Mouse (Mus musculus) granulocyte monocyte progenitor cell, adult 5-6 weeks (primary cell): Measurements from ENCODE around the gene Camk1. TPM values are rescaled to one million over a fixed set of nuclear protein-coding genes. Genes with fewer than 3 reads are reported as not detected.
"Not testable (repeated sequence)": the region's sequence is repeated elsewhere in the genome, so short reads cannot be mapped to it uniquely, and the experiment has no call there.

Source experiments
- ATAC-seq: replicated peaks from 2 replicates; pipeline ENCODE4 v1.8.0; 2016; ENCODE audit warnings: mild to moderate bottlenecking, moderate TSS enrichment, inconsistent platforms; ENCODE audit not compliant: poor library complexity, severe bottlenecking
- total RNA-seq, 2 experiments: library from RNA; stranded (forward) in 1 of 2; stranded (reverse) in 1 of 2; fragments of 200-712, 200-1000 nt in 1 of 2; fragments of >200 nt in 1 of 2; fragmentation: Nextera tagmentation in 1 of 2; gene quantifications; 2 replicates each; pipeline ENCODE4 v1.2.3; 2014 to 2017

Camk1 gene
- total RNA-seq, 2 experiments from 2014 or later, result 17.2 to 18.7 TPM

- ATAC-seq, result no peak
Measured at GRCm38 (mm10) chr6:113362241-113362640, 18.5 kb upstream of the Camk1 start.

DNA sequence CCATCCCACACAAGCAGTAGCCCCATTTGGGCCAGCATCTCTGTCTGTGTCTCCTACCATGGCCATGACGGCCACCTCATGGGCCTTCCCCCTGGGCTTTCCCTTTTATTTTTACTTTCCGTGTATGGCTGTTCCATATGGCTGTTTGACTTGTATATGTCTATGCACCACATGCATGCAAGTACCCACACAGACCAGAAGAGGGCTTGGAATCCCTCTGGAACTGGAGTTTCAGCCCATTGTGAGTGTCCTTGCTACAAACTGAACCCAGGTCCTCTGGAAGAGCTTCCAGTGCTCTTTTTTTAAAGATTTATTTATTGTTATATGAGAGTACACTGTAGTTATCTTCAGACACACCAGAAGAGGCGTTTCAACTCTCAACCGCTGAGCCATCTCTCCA, 17.7 kb upstream of the Camk1 start:
- ATAC-seq, result no peak

GRCm38 (mm10) chr6:113353696-113354095, 9.9 kb upstream of the Camk1 start:
- no peak for ATAC-seq

DNA sequence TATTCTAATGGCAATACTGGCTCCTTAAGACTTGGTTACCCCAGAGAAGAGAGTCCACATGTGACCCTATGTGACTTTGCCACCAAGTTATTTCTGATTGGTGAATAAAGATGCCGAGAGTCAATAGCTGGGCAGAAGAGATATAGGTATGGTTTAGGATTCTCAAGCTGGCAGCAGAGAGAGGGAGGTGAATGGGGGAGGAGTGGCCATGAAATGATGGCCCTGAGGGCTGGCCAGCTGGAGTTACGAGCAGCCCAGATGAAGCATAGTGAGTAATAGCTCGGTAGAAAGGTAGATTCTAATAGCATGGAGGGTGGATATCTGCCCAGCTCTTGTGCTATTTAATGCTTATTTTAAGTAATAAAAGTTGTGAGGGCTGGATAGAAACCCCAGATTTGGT, 9.0 kb upstream of the Camk1 start:
- ATAC-seq, result no peak

DNA sequence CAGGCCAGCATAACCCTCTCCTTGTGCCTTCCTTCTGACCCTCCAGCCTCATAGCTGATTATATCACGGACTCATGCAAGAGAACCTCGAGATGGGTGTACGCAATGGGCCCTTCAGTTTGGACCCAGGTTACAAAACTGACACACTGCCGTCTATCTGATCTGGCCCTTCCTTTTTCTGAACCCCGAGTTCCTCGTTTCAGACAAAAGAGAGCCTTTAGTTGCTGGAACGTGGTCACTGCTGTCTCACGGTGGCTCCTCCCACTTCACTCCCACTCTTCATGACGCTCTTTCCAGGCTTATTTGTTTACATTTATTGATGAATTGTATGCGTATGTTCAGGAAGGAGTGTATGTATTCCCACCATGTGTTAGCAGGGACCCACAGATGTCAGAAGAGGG, 7.9 kb upstream of the Camk1 start:
- peak; percentile 95 for ATAC-seq

GRCm38 (mm10) chr6:113351161-113351560, 7.4 kb upstream of the Camk1 start:
- ATAC-seq, result no peak

DNA sequence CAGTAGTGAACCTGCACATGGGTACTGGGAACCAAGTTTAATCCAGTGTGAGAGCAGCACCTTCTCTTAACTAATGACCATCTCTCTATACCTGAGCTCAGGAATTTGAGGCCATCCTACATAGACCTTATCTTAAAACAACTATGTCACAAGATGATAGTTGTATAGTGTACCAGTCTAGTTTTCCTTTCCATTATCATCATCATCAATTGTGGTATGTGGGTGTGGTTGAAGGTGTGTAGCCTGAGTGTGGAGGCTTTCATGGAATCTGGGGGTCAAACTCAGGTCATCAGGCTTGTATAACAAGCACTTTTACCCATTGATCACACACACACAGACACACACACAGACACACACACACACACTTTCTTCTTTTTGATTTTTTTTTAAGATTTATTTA, 6.8 kb upstream of the Camk1 start:
- ATAC-seq, result no peak

GRCm38 (mm10) chr6:113346897-113347296, 3.1 kb upstream of the Camk1 start:
- ATAC-seq, result no peak

DNA sequence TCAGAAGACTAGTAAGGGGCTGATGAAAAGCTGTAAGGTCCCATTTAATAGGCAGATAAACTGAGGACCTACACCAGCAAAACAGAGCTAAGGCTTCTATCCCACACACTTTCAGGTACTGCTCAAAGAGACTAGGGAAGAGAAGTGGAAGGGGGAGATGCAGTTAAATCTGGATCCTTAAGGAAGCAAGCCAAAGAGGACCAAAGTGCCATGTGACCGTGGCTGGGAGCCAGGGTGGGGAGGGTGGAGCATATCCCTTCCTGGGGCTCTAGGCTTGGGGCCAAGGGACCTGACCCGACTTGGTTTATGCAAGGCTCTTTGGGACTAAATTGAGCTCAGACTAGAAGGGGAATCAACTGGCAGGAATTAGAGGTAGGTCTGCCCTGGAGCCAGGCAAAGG, 537 bp upstream of the Camk1 start:
- ATAC-seq, result no peak

DNA sequence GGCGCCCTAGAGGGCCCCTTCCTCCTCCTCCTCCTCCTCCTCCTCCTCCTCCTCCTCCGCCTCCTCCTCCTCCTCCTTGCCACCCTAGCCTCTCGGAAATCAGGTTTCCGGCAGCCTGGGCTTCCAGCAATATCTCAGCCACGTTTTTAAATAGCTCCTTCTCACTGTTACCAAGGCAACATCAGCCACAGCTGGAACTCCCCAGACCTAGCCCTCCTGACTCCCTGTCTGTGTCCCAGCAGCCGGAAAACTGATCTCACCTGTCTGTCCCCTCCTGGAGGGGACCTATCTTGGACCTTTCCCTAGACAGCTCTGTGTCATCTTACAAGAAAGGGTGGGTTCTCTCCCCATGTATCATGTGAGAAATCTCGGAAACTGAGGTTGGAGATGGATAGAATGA, 1.5 kb downstream of the Camk1 start:
- ATAC-seq, result no peak

- peak; percentile 77 for ATAC-seq
Measured at GRCm38 (mm10) chr6:113341574-113341973, 2.2 kb downstream of the Camk1 start.

- ATAC-seq, result no peak
Measured at GRCm38 (mm10) chr6:113336852-113337620, 6.7 kb downstream of the Camk1 start.

DNA sequence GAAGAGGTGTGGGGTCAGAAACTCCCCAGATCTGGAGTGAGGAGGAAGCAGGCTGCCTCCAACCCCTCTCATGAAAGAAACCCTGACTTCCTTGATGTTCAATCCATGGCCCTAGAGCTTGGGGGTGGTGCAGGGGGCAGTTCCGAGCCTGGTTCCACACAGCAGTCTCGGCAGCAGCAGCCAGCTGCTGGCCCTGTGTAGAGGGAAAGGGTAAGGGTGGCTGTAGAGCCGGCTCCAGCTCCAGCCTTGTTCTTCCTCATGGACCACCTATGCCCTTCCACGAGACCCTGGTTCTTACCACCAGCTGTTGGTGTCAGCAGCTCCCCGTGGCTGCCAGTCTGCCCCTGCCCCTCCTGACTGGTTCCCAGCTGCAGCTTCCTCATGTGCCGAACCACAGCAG, 9.6 kb downstream of the Camk1 start:
- ATAC-seq, result no peak

- ATAC-seq, result 0 out of 2 replicates have a peak, but pooled peaks have one; percentile 4
Measured at GRCm38 (mm10) chr6:113333137-113333950, 10.4 kb downstream of the Camk1 start.

- ATAC-seq, result not testable (repeated sequence)
Measured at GRCm38 (mm10) chr6:113332734-113333133, 11.1 kb downstream of the Camk1 start.

GRCm38 (mm10) chr6:113331721-113332120, 12.1 kb downstream of the Camk1 start:
- ATAC-seq, result no peak

- peak; percentile 59 for ATAC-seq
Measured at GRCm38 (mm10) chr6:113330547-113330946, 13.2 kb downstream of the Camk1 start.

DNA sequence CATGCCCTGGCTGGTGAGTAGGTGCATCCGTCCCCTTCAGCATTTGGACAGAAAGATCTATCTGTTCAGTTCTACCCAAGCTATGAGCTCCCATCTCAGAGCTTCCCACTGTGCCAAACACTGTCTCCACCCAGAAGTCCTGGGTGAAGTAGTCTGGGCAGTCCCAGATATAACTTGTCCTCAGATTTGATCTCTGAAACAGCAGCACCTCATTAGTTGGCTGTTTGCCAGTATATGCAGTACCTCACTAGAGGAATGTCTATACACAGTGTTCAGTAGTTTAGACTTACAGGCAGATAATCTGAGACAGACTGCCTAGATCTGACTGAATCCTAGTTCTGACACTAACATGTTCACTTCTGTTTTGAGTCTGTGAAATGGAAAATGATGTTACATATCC, 14.4 kb downstream of the Camk1 start:
- no peak for ATAC-seq

GRCm38 (mm10) chr6:113326533-113327315, 17.1 kb downstream of the Camk1 start, which contains the start of gene Ogg1:
Gene Ogg1 (plus strand): TSS chr6:113326972.
- peak; percentile 89 for ATAC-seq

DNA sequence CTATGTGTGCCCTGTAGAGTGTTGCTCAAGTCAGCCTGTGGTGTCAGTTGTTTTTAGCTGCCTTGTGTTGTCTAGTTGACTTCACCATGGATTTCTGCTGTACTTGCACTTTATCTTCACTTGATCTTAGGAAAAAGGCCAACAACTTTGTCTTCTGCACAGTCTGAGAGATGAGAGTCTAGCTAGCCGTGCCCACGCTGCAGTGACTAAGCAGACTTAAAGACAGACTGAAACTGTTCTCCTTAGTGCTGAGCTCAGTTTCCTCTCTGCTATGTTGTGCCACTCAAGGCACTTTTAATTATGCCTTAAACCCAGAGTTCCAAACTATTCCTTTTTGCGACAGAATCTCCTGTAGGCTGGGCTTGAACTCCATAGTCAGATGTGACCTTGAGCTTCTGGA, 27.8 kb downstream of the Camk1 start:
- ATAC-seq, result no peak

DNA sequence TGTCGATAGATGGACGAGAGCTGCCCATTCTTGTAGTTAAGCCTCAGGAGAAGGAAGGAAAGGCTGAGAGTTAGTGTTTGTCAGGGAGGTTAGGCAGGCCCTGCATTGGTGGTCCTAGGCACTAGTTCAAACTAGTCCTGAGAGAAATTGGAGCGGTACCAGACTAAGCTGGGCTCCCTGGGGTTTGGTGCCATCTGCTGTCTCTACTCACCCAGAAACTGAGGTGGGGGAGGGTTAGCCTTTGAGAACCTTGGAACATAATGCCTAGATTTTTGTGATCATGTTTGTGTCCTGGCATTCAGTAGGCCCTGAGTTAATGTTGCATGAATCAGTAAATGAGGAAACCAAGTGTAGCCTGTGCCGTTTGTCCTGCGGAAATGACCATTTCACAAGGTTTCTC, 35.6 kb downstream of the Camk1 start:
- peak; percentile 36 for ATAC-seq
